Mouse (Mus musculus): Measurements from ENCODE around the gene Add2. TPM values are rescaled to one million over a fixed set of nuclear protein-coding genes. Genes with fewer than 3 reads are reported as not detected.
A peak's percentile ranks its signal among the peaks of the same experiment; 100 is the strongest.

The Add2 gene
- total RNA-seq, 4 experiments from 2014 or later: 200 to 222 (median 215) TPM

GRCm38 (mm10) chr6:86078361-86079010 is 50.0 kb downstream of the Add2 start:
- no peak for DNase-seq (ENCODE audit: low spot score in 2 of 2)

- no peak for DNase-seq (ENCODE audit: low spot score in 2 of 2)
Observed at GRCm38 (mm10) chr6:86079323-86079722, 50.8 kb downstream of the Add2 start.

GRCm38 (mm10) chr6:86085518-86085917 is 57.0 kb downstream of the Add2 start:
- peak in 1 of 2 experiments; percentile 53 for DNase-seq (ENCODE audit: low spot score in 2 of 2)

DNA sequence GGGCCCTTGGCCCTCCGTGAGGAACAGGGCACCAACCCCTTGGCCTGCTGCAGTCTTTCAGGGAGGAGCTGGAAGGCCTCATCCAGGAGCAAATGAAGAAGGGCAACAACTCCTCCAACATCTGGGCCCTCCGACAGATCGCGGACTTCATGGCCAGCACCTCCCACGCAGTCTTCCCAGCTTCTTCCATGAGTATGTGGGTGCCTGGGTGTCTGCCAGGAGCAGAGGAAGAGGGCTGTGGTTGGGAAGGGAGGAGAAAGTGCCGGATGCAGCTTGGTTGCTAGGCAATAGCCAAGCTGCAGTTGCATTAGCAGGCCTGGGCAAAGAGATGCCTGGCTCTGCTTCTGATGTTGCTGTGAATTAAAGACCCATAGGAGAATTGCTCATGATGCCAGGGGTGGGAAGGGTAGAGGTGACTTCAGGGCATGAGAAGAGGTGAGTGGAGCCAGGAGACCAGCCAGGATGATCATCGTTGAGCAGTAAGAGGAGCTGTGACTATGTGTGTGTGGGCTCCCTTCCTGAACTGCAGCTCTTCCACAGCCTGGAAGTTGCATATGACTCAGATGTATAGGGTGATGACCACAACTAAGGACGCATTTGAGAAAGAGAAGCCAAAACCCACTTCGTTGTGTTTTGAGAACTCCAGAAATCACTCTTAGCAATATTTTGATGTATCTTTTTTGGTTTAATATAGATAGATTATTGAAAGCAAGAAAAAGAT is 58.5 kb downstream of the Add2 start:
- peak; percentile 60 to 96 for DNase-seq (ENCODE audit: low spot score in 2 of 2)

DNA sequence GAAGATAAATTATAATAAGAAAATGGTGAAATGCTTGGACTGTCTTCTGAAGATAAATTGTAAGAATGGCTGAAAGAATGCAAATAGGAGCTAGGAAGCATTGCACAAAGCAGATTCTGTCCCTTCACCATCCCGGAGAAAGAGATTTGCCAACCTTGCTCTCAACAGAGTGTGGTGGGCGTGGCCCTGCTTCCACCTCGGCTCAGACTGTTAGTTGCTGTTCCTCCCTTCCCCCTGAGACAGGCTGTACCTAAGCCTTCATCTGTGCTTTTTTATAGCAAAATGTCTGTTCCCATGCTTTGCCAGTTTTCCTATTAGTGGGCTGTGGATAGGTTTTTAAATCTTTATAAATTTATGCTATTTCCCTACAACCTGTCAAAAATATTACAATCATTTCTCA is 59.3 kb downstream of the Add2 start:
- peak in 1 of 2 experiments; percentile 50 for DNase-seq (ENCODE audit: low spot score in 2 of 2)

DNA sequence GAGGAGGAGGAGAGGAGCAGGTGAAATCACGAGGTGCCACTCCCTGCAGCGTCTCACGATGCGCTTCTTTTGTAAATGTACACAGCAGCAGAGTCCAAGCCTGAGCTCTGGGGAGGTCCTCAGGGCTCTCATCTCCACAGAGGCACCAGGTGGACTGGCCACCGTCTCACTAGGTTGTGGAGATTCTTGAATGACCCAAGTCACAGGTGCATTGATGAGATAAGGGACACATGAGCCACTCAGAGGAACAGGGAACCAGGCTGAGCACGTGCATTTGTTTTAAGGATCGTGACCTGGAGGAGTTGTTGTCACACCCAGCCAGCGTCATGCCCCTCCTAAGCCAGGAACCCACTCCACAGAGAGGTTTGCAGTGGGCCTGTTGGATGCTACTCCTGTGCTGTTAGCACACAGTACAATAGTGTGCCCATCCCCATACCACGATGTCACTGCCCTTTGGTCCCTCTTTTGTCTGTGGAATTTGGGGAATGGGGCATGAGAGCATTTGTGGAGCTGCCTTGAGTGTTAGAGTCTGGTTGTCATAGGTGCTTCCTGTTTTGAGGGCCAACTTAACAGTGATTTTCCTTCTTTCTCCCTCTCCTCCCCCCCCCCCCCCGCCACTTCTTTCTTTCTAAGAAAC is 65.8 kb downstream of the Add2 start:
- no peak for DNase-seq (ENCODE audit: low spot score in 2 of 2)

DNA sequence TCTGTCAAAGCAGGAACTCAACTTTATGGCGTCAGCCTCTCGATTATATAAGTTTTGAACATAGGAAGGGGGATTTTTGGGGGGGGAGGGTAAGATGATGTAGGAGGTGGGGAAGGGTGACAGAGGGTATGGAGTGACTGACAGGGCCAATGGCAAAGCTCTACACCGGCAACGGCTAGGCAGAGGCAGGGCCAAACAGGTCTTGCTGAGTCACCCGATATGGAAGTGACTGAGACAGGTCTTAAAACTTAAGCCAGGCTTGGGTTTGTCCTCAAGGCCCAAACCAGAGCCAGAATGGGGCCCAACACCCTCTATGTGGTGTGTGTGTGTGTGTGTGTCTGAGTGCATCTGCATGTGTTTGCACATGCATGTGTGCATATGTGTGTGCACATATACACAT is 67.0 kb downstream of the Add2 start:
- DNase-seq (ENCODE audit: low spot score in 2 of 2): no peak

GRCm38 (mm10) chr6:86096733-86097132 is 68.3 kb downstream of the Add2 start:
- no peak for DNase-seq (ENCODE audit: low spot score in 2 of 2)

GRCm38 (mm10) chr6:86097155-86097554 is 68.7 kb downstream of the Add2 start:
- DNase-seq (ENCODE audit: low spot score in 2 of 2): no peak

DNA sequence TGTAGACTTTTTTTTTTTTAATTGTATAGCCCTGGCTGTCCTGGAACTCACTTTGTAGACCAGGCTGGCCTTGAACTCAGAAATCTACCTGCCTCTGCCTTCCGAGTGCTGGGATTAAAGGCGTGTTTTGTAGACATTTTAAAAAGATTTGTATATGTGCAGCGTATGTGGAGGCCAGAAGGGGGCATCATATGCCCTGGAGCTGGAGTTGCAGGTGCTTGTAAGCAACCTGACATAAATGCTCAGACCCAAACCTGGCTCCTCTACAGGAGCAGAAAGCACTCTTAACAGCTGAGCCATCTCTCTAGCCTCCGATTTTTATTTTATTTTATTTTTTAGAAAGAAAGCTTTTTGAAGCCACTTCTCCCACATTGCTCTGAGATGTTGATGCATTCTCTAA is 70.5 kb downstream of the Add2 start:
- no peak for DNase-seq (ENCODE audit: low spot score in 2 of 2)

GRCm38 (mm10) chr6:86101451-86101850 is 73.0 kb downstream of the Add2 start:
- no peak for DNase-seq (ENCODE audit: low spot score in 2 of 2)

GRCm38 (mm10) chr6:86102874-86103273 is 74.4 kb downstream of the Add2 start:
- DNase-seq (ENCODE audit: low spot score in 2 of 2): peak; percentile 56 to 87

- no peak for DNase-seq (ENCODE audit: low spot score in 2 of 2)
Observed at GRCm38 (mm10) chr6:86103614-86104013, 75.1 kb downstream of the Add2 start.

- no peak for DNase-seq (ENCODE audit: low spot score in 2 of 2)
Observed at GRCm38 (mm10) chr6:86104719-86105118, 76.2 kb downstream of the Add2 start.

GRCm38 (mm10) chr6:86106045-86106444 is 77.6 kb downstream of the Add2 start:
- DNase-seq (ENCODE audit: low spot score in 2 of 2): no peak

- DNase-seq (ENCODE audit: low spot score in 2 of 2): no peak
Observed at GRCm38 (mm10) chr6:86107101-86107500, 78.6 kb downstream of the Add2 start.

GRCm38 (mm10) chr6:86115843-86116242 is 87.4 kb downstream of the Add2 start:
- DNase-seq (ENCODE audit: low spot score in 2 of 2): peak in 1 of 2 experiments; percentile 64

DNA sequence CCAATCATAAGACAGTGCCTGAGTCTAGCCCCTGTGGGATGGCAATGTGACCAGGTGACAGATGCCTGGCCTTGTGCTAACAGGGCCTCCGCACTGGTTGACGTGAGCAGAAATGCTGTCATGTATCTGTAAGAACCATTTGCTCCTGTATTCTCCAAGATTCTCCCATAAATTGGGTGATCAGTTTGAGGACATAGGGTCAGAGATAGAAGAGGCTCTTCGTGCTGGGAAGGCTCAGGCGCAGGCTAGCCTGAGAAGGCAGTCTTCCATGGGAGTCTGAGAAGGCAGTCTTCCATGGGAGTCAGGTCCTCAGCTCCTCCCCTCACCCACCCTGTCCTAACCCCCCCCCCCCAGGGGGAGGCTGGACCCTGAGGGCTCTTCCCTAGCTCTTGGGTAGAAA is 94.6 kb downstream of the Add2 start:
- DNase-seq (ENCODE audit: low spot score in 2 of 2): no peak

GRCm38 (mm10) chr6:86125761-86126160 is 97.3 kb downstream of the Add2 start:
- DNase-seq (ENCODE audit: low spot score in 2 of 2): no peak

- DNase-seq (ENCODE audit: low spot score in 2 of 2): no peak
Observed at GRCm38 (mm10) chr6:86126953-86127581, 98.6 kb downstream of the Add2 start.

DNA sequence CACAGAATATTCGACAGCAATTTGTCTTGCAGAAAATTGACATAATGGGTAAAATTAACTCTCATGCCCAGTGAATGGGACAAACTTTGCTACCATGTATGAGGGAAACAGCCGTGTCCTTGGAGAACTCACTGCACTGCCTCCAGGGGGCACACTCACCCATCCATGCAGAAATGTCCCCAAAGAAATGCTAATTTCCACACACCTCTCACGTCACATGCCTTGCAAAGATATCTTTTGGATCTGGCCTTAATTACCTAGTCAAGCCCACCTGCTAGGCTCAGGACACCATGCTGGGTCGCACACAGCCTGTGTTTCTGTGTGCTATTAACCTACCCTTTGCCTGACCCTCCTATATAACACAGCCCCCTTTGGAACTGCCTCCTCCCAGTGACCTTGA is 100.0 kb downstream of the Add2 start:
- DNase-seq (ENCODE audit: low spot score in 2 of 2): no peak

GRCm38 (mm10) chr6:86129872-86130498 is 101.5 kb downstream of the Add2 start:
- no peak for DNase-seq (ENCODE audit: low spot score in 2 of 2)
